8 mouse cellular contexts compared by ENCODE assay signal in the genomic region with DNA sequence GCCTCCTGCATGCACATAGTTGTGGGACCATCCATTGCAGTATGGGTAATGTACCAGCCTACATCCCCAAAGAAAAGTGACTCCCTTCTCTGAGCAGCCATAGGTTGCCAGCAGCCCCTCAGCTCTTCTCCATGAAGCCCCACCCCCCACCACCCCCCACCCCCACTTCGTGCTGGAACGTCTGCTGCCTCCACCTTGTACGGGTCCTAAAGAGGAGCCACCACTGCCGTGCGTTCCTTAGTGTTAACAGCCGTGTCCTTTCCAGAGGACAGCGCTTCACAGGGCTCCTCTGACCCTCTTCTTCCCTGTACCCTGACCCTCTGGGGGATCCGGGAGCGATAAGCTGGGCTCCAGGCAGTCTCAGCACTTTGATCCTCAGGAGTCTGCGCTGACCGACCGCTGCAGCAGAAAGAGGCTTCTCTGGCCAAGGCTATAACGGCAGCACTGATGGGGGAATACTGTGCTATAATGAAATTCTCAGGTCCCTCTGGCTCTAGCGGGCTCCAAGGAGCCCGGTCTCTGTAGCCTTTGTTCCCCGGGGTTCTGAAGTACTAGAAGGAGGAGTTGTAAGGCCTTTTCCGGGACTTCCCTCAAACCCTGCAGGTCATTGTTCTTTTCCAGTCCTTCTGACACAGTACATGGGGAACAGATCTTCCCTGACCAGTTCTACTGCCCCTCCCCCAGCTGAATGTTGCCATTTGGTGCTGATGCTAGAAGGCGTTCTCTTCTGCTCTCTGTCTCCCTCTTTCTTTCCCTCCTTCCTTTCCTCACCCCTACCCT. TPM values are rescaled to one million over a fixed set of nuclear protein-coding genes. Genes with fewer than 3 reads are reported as not detected.
A peak's percentile ranks its signal among the peaks of the same experiment; 100 is the strongest.
DNase-seq lines count a peak whose midpoint lies in the region; ATAC-seq lines count a peak whose summit lies in the region.

No protein-coding gene starts in this region.

- H3K4me2 ChIP-seq in lung, embryonic 16.5 days (ENCODE audit: low read depth, low read length), result peak overlapping the region; percentile 71
- H3K4me2 ChIP-seq in stomach, embryonic 16.5 days (ENCODE audit: low read depth, low read length), result peak overlapping the region; percentile 62

- peaks cover 14% of the 10 kb centered on the region for H3K4me1 ChIP-seq in lung, embryonic 16.5 days (replicated peaks; ENCODE audit: control insufficient read depth, insufficient read depth, low read length)
- peaks cover 11% of the 10 kb centered on the region for H3K4me1 ChIP-seq in stomach, embryonic 16.5 days (ENCODE audit: control insufficient read depth, insufficient read depth, low read length)

- H3K9me3 ChIP-seq in lung, embryonic 16.5 days (ENCODE audit: control insufficient read depth, low read length), result no peaks in the 10 kb centered on the region
- no peaks in the 10 kb centered on the region for H3K9me3 ChIP-seq in stomach, embryonic 16.5 days (replicated peaks; ENCODE audit: control insufficient read depth, low read length)

- no peak overlapping the region for H3K27ac ChIP-seq in lung, embryonic 16.5 days (ENCODE audit: low read length)
- peak overlapping the region; percentile 38; the same call in 1 of the 2 replicates for H3K27ac ChIP-seq in stomach, embryonic 16.5 days (ENCODE audit: low read length)

- no peaks in the 10 kb centered on the region for H3K36me3 ChIP-seq in lung, embryonic 16.5 days (ENCODE audit: control insufficient read depth, insufficient read depth, low read length)
- no peaks in the 10 kb centered on the region for H3K36me3 ChIP-seq in stomach, embryonic 16.5 days (ENCODE audit: control insufficient read depth, insufficient read depth, low read length)

- 2% methylated on average over 18 of the region's 18 CpGs for WGBS in lung, embryonic 16.5 days
- WGBS in stomach, embryonic 16.5 days, result 2% methylated on average over 18 of the region's 18 CpGs

- no peaks in the 10 kb centered on the region for H3K27me3 ChIP-seq in lung, embryonic 16.5 days (ENCODE audit: control insufficient read depth, insufficient read depth, low read depth, low read length)
- no peaks in the 10 kb centered on the region for H3K27me3 ChIP-seq in stomach, embryonic 16.5 days (ENCODE audit: control insufficient read depth, insufficient read depth, low read length)

- peak overlapping the region; percentile 67 for H3K9ac ChIP-seq in lung, embryonic 16.5 days (ENCODE audit: low read length)
- H3K9ac ChIP-seq in stomach, embryonic 16.5 days (ENCODE audit: low read length), result peak overlapping the region; percentile 70

- DNase-seq in left cerebral cortex, adult 18-20 months (ENCODE audit: low spot score in 2 of 2), result peak; percentile 39 to 46
- no peak for DNase-seq in left cerebral cortex, postnatal 14 days (ENCODE audit: low spot score in 2 of 2)
- peak; percentile 64 for DNase-seq in cerebellum, adult 11-12 months
- DNase-seq in induced T-regulatory cell, adult 2 months (ENCODE audit: low read depth), result peak; percentile 41
- no peak for DNase-seq in gastrocnemius, postnatal 25 days

- peak overlapping the region; percentile 47 for H3K4me3 ChIP-seq in lung, embryonic 16.5 days (ENCODE audit: low read length)
- peak overlapping the region; percentile 43 for H3K4me3 ChIP-seq in stomach, embryonic 16.5 days (replicated peaks; ENCODE audit: low read length)

- ATAC-seq in erythroblast, adult 5-6 weeks (replicated peaks; ENCODE audit: low FRiP score, poor library complexity, severe bottlenecking), result 0 out of 2 replicates have a peak, but pooled peaks have one; percentile 22
- ATAC-seq in lung, embryonic 16.5 days (ENCODE audit: low read depth), result peak; percentile 51
- ATAC-seq in stomach, embryonic 16.5 days (ENCODE audit: insufficient read depth, low FRiP score), result peak; percentile 73; the same call in 1 of the 2 replicates

- intact Hi-C loops in left cerebral cortex, postnatal 14 days (cut with DNase I), result loop anchor here (5.0 kb wide), 2 partner anchors 40 to 115 kb away; partner anchors contain the start of genes Cdh24 and Gm17606

RNA-seq across cellular contexts. Expression of gene Prmt5, which starts 10.1 kb away (rescaled TPM):
- 10 to 100 TPM; 48.8 to 49.7 TPM for total RNA-seq in left cerebral cortex, adult 18-20 months (2021)
- 10 to 100 TPM; 69.4 to 72.0 TPM for total RNA-seq in left cerebral cortex, postnatal 14 days (2021)
- total RNA-seq in erythroblast, adult 5-6 weeks (2015; ENCODE audit: low replicate concordance), result 6.9 and 12.3 TPM in 2 replicates
- 5.2 and 9.5 TPM in 2 replicates for total RNA-seq in erythroblast, adult 5-6 weeks (2017; ENCODE audit: low replicate concordance)
- polyA plus RNA-seq in lung, embryonic 16.5 days (2015; fragmentation: Nextera tagmentation; extraction: Ambion mirVana), result 73.5 and 77.6 TPM in 2 replicates
- 66.5 and 71.1 TPM in 2 replicates for polyA plus RNA-seq in stomach, embryonic 16.5 days (2015; fragmentation: Nextera tagmentation; extraction: Ambion mirVana)
- 10 to 100 TPM; 26.5 to 28.6 TPM for total RNA-seq in gastrocnemius, postnatal 25 days (2021)

RNA-seq across cellular contexts. Expression of gene Haus4, which starts 27.0 kb away (rescaled TPM):
- total RNA-seq in left cerebral cortex, adult 18-20 months (2021), result 1 to 10 TPM; 1.5 to 2.0 TPM
- 1 to 10 TPM; 2.4 to 4.9 TPM for total RNA-seq in left cerebral cortex, postnatal 14 days (2021)
- total RNA-seq in erythroblast, adult 5-6 weeks (2015; ENCODE audit: low replicate concordance), result 13.0 and 30.6 TPM in 2 replicates
- 39.4 and 42.9 TPM in 2 replicates for total RNA-seq in erythroblast, adult 5-6 weeks (2017; ENCODE audit: low replicate concordance)
- 52.3 and 57.1 TPM in 2 replicates for polyA plus RNA-seq in lung, embryonic 16.5 days (2015; fragmentation: Nextera tagmentation; extraction: Ambion mirVana)
- 39.0 and 44.4 TPM in 2 replicates for polyA plus RNA-seq in stomach, embryonic 16.5 days (2015; fragmentation: Nextera tagmentation; extraction: Ambion mirVana)
- total RNA-seq in gastrocnemius, postnatal 25 days (2021), result 1 to 10 TPM; 2.8 to 3.8 TPM

RNA-seq across cellular contexts. Expression of gene Ajuba, which starts 49.9 kb away (rescaled TPM):
- 1 to 10 TPM; 1.7 to 1.9 TPM for total RNA-seq in left cerebral cortex, adult 18-20 months (2021)
- total RNA-seq in left cerebral cortex, postnatal 14 days (2021), result 1 to 10 TPM; 2.7 to 3.1 TPM
- total RNA-seq in erythroblast, adult 5-6 weeks (2015; ENCODE audit: low replicate concordance), result not detected in 2 replicates
- 0.85 TPM in 1 of 2 replicates, not detected in the other for total RNA-seq in erythroblast, adult 5-6 weeks (2017; ENCODE audit: low replicate concordance)
- polyA plus RNA-seq in lung, embryonic 16.5 days (2015; fragmentation: Nextera tagmentation; extraction: Ambion mirVana), result 41.1 and 41.2 TPM in 2 replicates
- 19.5 and 20.6 TPM in 2 replicates for polyA plus RNA-seq in stomach, embryonic 16.5 days (2015; fragmentation: Nextera tagmentation; extraction: Ambion mirVana)
- total RNA-seq in gastrocnemius, postnatal 25 days (2021), result 1 to 10 TPM; 2.3 to 2.6 TPM

RNA-seq across cellular contexts. Expression of gene Rem2, which starts 51.5 kb away (rescaled TPM):
- 1 to 10 TPM; 4.2 to 7.5 TPM for total RNA-seq in left cerebral cortex, adult 18-20 months (2021)
- 1 to 10 TPM; 7.4 to 9.6 TPM for total RNA-seq in left cerebral cortex, postnatal 14 days (2021)
- not detected in 2 replicates for total RNA-seq in erythroblast, adult 5-6 weeks (2015; ENCODE audit: low replicate concordance)
- total RNA-seq in erythroblast, adult 5-6 weeks (2017; ENCODE audit: low replicate concordance), result not detected in 2 replicates
- 19.6 and 22.4 TPM in 2 replicates for polyA plus RNA-seq in lung, embryonic 16.5 days (2015; fragmentation: Nextera tagmentation; extraction: Ambion mirVana)
- 1.5 TPM in 2 replicates for polyA plus RNA-seq in stomach, embryonic 16.5 days (2015; fragmentation: Nextera tagmentation; extraction: Ambion mirVana)
- not detected for total RNA-seq in gastrocnemius, postnatal 25 days (2021)

Comparison
In these comparisons a context has a peak if more than half of its experiments do, and no peak if none do; other contexts are left out.
1. DNase-seq: peak in left cerebral cortex, adult 18-20 months (2 of 2), cerebellum, adult 11-12 months (single experiment) and induced T-regulatory cell, adult 2 months (single experiment); none in left cerebral cortex, postnatal 14 days (0 of 2) and gastrocnemius, postnatal 25 days (single experiment).
2. ATAC-seq: peak in every context shown above with its lines; median percentile 73 in stomach, embryonic 16.5 days; 51 in lung, embryonic 16.5 days; 22 in erythroblast, adult 5-6 weeks.